Mouse (Mus musculus): Measurements from ENCODE around the gene H6pd.

GRCm38 (mm10) chr4:149948119-149948518 is 60.7 kb downstream of the H6pd start:
- no peak for TF ChIP-seq CTCF (IDR thresholded peaks at IDR 0.05; ENCODE audit: control insufficient read depth, insufficient read depth, insufficient replicate concordance, low read depth, low read length)
- no peak for TF ChIP-seq POLR2A (IDR thresholded peaks at IDR 0.05; ENCODE audit: control insufficient read depth, low read depth, low read length)

Measured in testis, adult 2 months (tissue).